Mouse (Mus musculus): ENCODE measurements at regions not wholly inside any gene's neighbourhood (a gene's known extent, or its start where the extent isn't known, plus 50 kb on each side); places are given as distances from the start of the nearest gene placed in this dataset.

GRCm38 (mm10) chr1:49082555-49082954, 1817.9 kb upstream of the Tmeff2 start:
- DNase-seq: no peak

DNA sequence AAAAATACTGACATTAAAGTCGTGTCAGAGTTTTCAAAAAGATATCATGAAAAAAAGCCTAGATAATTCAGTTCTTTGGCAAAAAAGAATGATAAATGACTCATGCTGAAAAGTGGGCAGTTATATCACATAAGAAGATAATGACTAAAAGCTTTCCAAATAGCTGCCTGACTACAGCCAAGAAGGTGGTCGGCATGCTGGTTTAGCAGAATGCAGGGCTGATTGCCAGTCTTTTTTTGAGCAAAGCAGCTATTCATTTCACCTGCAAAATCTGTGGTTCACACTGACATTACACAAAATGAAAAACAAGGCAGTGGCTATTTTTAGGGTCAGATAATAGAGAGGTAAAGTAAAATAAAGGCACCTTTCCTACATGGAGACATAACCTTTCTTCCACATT, 1800.9 kb upstream of the Tmeff2 start:
- DNase-seq: peak; percentile 55 to 67

DNA sequence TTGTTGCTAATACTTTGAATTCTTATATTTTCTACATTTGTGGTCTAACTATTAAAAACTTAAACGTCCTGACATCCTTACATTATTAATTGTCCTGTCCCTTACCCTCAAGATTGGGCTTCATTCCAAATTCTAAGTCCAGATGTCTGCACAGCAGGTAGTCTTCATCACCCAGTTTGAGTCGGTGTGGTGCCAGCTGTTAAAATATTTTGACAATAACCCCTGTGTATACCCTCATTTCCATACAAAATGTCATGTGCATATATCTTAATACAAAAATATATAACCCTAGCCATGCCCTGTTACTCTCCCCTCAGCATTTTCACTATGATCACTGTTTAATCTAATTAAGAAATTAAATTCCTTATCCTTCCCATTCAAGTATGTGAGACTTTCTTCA, 1791.4 kb upstream of the Tmeff2 start:
- peak in 1 of 2 experiments; percentile 9 for DNase-seq

- DNase-seq: no peak
These were observed 1790.9 kb upstream of the Tmeff2 start for GRCm38 (mm10) chr1:49109511-49109910.
